Mouse (Mus musculus) liver, postnatal 0 days (tissue): ENCODE data around the gene Ppme1.

Experiments
- CTCF ChIP-seq: sonication (generic); IDR thresholded peaks from 2 replicates; pipeline ENCODE4 v1.5.1; 2016; ENCODE audit warnings: antibody characterized with exemption, low read depth
- EP300 ChIP-seq: IDR thresholded peaks from 2 replicates; pipeline ENCODE4 v1.6.1; 2016; ENCODE audit warnings: antibody characterized with exemption, low read depth, mild to moderate bottlenecking

DNA sequence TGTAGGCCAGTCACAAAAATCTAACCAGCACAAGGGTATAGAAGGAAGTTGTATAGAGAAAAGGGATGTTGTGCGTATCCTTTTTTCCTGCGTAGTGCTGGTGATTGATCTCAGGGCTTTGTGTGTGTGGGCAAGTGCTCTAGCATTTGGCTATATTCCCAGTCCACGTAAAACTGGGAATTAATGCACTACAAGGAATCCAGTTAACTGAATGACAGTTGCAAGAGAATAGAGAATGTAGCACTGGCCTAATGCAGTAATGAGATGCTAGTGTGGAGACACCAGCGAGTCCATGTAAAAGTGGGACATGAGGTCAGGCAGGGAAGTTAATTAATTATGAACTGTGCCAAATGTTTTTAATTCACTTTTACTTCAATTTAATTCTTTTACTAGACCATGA lies 30.6 kb upstream of the Ppme1 start:
- TF ChIP-seq CTCF (no peak), EP300 (no peak)
